Mouse (Mus musculus): ENCODE results near the gene Adgrv1. TPM values are rescaled to one million over a fixed set of nuclear protein-coding genes. Genes with fewer than 3 reads are reported as not detected.

Adgrv1 gene
- polyA plus RNA-seq, 1 experiment from 2014 or later = 0.76 TPM

- Histone ChIP-seq H3K4me1 (replicated peaks) (no peaks in the 10 kb centered on the region), H3K9me3 (replicated peaks) (no peaks in the 10 kb centered on the region), H3K4me3 (no peak overlapping the region), H3K27ac (no peak overlapping the region), H3K9ac (no peak overlapping the region), H3K36me3 (no peaks in the 10 kb centered on the region), H3K4me2 (no peak overlapping the region), H3K27me3 (no peaks in the 10 kb centered on the region)
- WGBS = 33% methylated on average over 1 of the region's 1 CpGs
- ATAC-seq (replicated peaks; ENCODE audit: insufficient number of reproducible peaks, insufficient read depth, low FRiP score, low read depth) = no peak
Observed at GRCm38 (mm10) chr13:81358766-81359165, 274.2 kb downstream of the Adgrv1 start.

GRCm38 (mm10) chr13:81358365-81358764, 274.6 kb downstream of the Adgrv1 start:
- 0 out of 2 replicates have a peak, but pooled peaks have one; percentile 22 for ATAC-seq (replicated peaks; ENCODE audit: insufficient number of reproducible peaks, insufficient read depth, low FRiP score, low read depth)
- 80% methylated on average over 4 of the region's 4 CpGs for WGBS
- Histone ChIP-seq H3K9me3 (replicated peaks) (no peaks in the 10 kb centered on the region), H3K27me3 (no peaks in the 10 kb centered on the region), H3K9ac (no peak overlapping the region), H3K27ac (no peak overlapping the region), H3K36me3 (no peaks in the 10 kb centered on the region), H3K4me3 (no peak overlapping the region), H3K4me2 (no peak overlapping the region), H3K4me1 (replicated peaks) (no peaks in the 10 kb centered on the region)

GRCm38 (mm10) chr13:81357215-81357614, 275.7 kb downstream of the Adgrv1 start:
- Histone ChIP-seq H3K27ac (no peak overlapping the region), H3K9me3 (replicated peaks) (no peaks in the 10 kb centered on the region), H3K4me3 (no peak overlapping the region), H3K36me3 (no peaks in the 10 kb centered on the region), H3K4me2 (no peak overlapping the region), H3K27me3 (no peaks in the 10 kb centered on the region), H3K9ac (no peak overlapping the region), H3K4me1 (replicated peaks) (0 out of 2 replicates have a peak, but pooled peaks cover 2% of the 10 kb centered on the region)
- no peak for ATAC-seq (replicated peaks; ENCODE audit: insufficient number of reproducible peaks, insufficient read depth, low FRiP score, low read depth)
- 78% methylated on average over 3 of the region's 3 CpGs for WGBS

GRCm38 (mm10) chr13:81354587-81354986, 278.4 kb downstream of the Adgrv1 start:
- Histone ChIP-seq H3K36me3 (no peaks in the 10 kb centered on the region), H3K4me2 (no peak overlapping the region), H3K27me3 (no peaks in the 10 kb centered on the region), H3K4me1 (replicated peaks) (0 out of 2 replicates have a peak, but pooled peaks cover 5% of the 10 kb centered on the region), H3K9me3 (replicated peaks) (no peaks in the 10 kb centered on the region), H3K9ac (no peak overlapping the region), H3K27ac (no peak overlapping the region), H3K4me3 (no peak overlapping the region)
- ATAC-seq (replicated peaks; ENCODE audit: insufficient number of reproducible peaks, insufficient read depth, low FRiP score, low read depth) = no peak
- 82% methylated on average over 5 of the region's 5 CpGs for WGBS

GRCm38 (mm10) chr13:81352296-81352695, 280.7 kb downstream of the Adgrv1 start:
- no peaks in the 10 kb centered on the region for H3K27me3 ChIP-seq
- WGBS = 53% methylated on average over 11 of the region's 11 CpGs
- peak; percentile 37 for ATAC-seq (replicated peaks; ENCODE audit: insufficient number of reproducible peaks, insufficient read depth, low FRiP score, low read depth)
- H3K9me3 ChIP-seq (replicated peaks) = no peaks in the 10 kb centered on the region
- no peaks in the 10 kb centered on the region for H3K36me3 ChIP-seq
- no peak overlapping the region for H3K4me3 ChIP-seq
- H3K27ac ChIP-seq = peak overlapping the region; percentile 73
- no peak overlapping the region for H3K9ac ChIP-seq
- no peak overlapping the region for H3K4me2 ChIP-seq
- 0 out of 2 replicates have a peak, but pooled peaks cover 5% of the 10 kb centered on the region for H3K4me1 ChIP-seq (replicated peaks)

- Histone ChIP-seq H3K4me1 (replicated peaks) (0 out of 2 replicates have a peak, but pooled peaks cover 5% of the 10 kb centered on the region), H3K9ac (no peak overlapping the region), H3K4me2 (peak overlapping the region; percentile 55), H3K4me3 (peak overlapping the region; percentile 21), H3K36me3 (no peaks in the 10 kb centered on the region), H3K27me3 (no peaks in the 10 kb centered on the region), H3K27ac (peak overlapping the region; percentile 73), H3K9me3 (replicated peaks) (no peaks in the 10 kb centered on the region)
- peak; percentile 87 for ATAC-seq (replicated peaks; ENCODE audit: insufficient number of reproducible peaks, insufficient read depth, low FRiP score, low read depth)
- WGBS = 24% methylated on average over 14 of the region's 14 CpGs
Observed at GRCm38 (mm10) chr13:81351462-81352155, 281.3 kb downstream of the Adgrv1 start.

- 0 out of 2 replicates have a peak, but pooled peaks cover 5% of the 10 kb centered on the region for H3K4me1 ChIP-seq (replicated peaks)
- no peaks in the 10 kb centered on the region for H3K36me3 ChIP-seq
- no peaks in the 10 kb centered on the region for H3K27me3 ChIP-seq
- no peak overlapping the region for H3K9ac ChIP-seq
- H3K4me3 ChIP-seq = no peak overlapping the region
- H3K27ac ChIP-seq = no peak overlapping the region
- no peak overlapping the region for H3K4me2 ChIP-seq
- no peak for ATAC-seq (replicated peaks; ENCODE audit: insufficient number of reproducible peaks, insufficient read depth, low FRiP score, low read depth)
- H3K9me3 ChIP-seq (replicated peaks) = no peaks in the 10 kb centered on the region
- WGBS = 80% methylated on average over 15 of the region's 15 CpGs
Observed at GRCm38 (mm10) chr13:81347261-81347980, 285.5 kb downstream of the Adgrv1 start.

- no peak overlapping the region for H3K4me2 ChIP-seq
- no peak overlapping the region for H3K4me3 ChIP-seq
- no peak for ATAC-seq (replicated peaks; ENCODE audit: insufficient number of reproducible peaks, insufficient read depth, low FRiP score, low read depth)
- no peaks in the 10 kb centered on the region for H3K27me3 ChIP-seq
- WGBS = 63% methylated on average over 2 of the region's 2 CpGs
- no peak overlapping the region for H3K27ac ChIP-seq
- no peak overlapping the region for H3K9ac ChIP-seq
- H3K36me3 ChIP-seq = no peaks in the 10 kb centered on the region
- H3K4me1 ChIP-seq (replicated peaks) = no peaks in the 10 kb centered on the region
- H3K9me3 ChIP-seq (replicated peaks) = no peaks in the 10 kb centered on the region
Observed at GRCm38 (mm10) chr13:81342987-81343596, 289.9 kb downstream of the Adgrv1 start.

GRCm38 (mm10) chr13:81335241-81335640, 297.7 kb downstream of the Adgrv1 start:
- Histone ChIP-seq H3K9ac (no peak overlapping the region), H3K4me3 (no peak overlapping the region), H3K27me3 (no peaks in the 10 kb centered on the region), H3K4me2 (no peak overlapping the region), H3K9me3 (replicated peaks) (no peaks in the 10 kb centered on the region), H3K27ac (no peak overlapping the region), H3K4me1 (replicated peaks) (no peaks in the 10 kb centered on the region), H3K36me3 (no peaks in the 10 kb centered on the region)
- 81% methylated on average over 1 of the region's 1 CpGs for WGBS
- no peak for ATAC-seq (replicated peaks; ENCODE audit: insufficient number of reproducible peaks, insufficient read depth, low FRiP score, low read depth)

GRCm38 (mm10) chr13:81332018-81332417, 300.9 kb downstream of the Adgrv1 start:
- no peaks in the 10 kb centered on the region for H3K4me1 ChIP-seq (replicated peaks)
- 27% methylated on average over 3 of the region's 3 CpGs for WGBS
- H3K4me3 ChIP-seq = no peak overlapping the region
- no peaks in the 10 kb centered on the region for H3K9me3 ChIP-seq (replicated peaks)
- 0 out of 2 replicates have a peak overlapping the region, but pooled peaks have one; percentile 9 for H3K27ac ChIP-seq
- H3K9ac ChIP-seq = no peak overlapping the region
- no peak overlapping the region for H3K4me2 ChIP-seq
- peak; percentile 64 for ATAC-seq (replicated peaks; ENCODE audit: insufficient number of reproducible peaks, insufficient read depth, low FRiP score, low read depth)
- no peaks in the 10 kb centered on the region for H3K27me3 ChIP-seq
- no peaks in the 10 kb centered on the region for H3K36me3 ChIP-seq

- no peaks in the 10 kb centered on the region for H3K9me3 ChIP-seq (replicated peaks)
- H3K4me3 ChIP-seq = no peak overlapping the region
- 66% methylated on average over 5 of the region's 5 CpGs for WGBS
- ATAC-seq (replicated peaks; ENCODE audit: insufficient number of reproducible peaks, insufficient read depth, low FRiP score, low read depth) = no peak
- H3K36me3 ChIP-seq = no peaks in the 10 kb centered on the region
- no peaks in the 10 kb centered on the region for H3K27me3 ChIP-seq
- no peak overlapping the region for H3K4me2 ChIP-seq
- no peaks in the 10 kb centered on the region for H3K4me1 ChIP-seq (replicated peaks)
- no peak overlapping the region for H3K27ac ChIP-seq
- H3K9ac ChIP-seq = no peak overlapping the region
Observed at GRCm38 (mm10) chr13:81329762-81330161, 303.2 kb downstream of the Adgrv1 start.
